Mouse (Mus musculus) CD4-positive, CD25-positive, alpha-beta regulatory T cell, adult 2 months (primary cell): Measurements from ENCODE around the gene Smcr8.
"Not testable (repeated sequence)": the region's sequence is repeated elsewhere in the genome, so short reads cannot be mapped to it uniquely, and the experiment has no call there.

Experiments
- DNase-seq: peaks from one replicate; pipeline ENCODE4 v3.0.0-alpha.2; 2012; ENCODE audit warnings: low read depth, low spot score

The Smcr8 gene

DNA sequence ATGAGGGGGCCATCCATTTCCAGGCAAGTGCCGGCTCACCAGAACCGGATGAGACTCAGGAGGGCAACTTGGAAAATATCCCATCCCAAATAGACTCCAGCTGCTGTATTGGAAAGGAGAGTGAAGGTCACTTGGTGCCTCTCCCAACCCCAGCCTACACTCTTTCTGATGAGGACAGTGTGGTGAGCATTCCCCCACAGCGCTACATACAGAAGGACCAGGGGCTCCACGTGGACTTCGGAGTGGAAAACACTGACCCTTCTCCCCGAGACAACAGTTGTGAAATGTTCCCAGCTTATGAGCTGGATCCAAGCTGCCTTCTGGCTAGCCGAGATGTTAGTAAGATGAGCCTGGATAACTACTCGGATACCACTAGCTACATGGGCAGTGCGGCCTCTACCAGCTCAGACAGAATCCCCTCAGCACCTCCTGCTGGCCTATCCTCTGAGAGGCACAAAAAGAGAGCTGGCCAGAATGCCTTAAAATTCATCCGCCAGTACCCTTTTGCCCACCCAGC is 2.4 kb downstream of the Smcr8 start:
- no peak for DNase-seq

DNA sequence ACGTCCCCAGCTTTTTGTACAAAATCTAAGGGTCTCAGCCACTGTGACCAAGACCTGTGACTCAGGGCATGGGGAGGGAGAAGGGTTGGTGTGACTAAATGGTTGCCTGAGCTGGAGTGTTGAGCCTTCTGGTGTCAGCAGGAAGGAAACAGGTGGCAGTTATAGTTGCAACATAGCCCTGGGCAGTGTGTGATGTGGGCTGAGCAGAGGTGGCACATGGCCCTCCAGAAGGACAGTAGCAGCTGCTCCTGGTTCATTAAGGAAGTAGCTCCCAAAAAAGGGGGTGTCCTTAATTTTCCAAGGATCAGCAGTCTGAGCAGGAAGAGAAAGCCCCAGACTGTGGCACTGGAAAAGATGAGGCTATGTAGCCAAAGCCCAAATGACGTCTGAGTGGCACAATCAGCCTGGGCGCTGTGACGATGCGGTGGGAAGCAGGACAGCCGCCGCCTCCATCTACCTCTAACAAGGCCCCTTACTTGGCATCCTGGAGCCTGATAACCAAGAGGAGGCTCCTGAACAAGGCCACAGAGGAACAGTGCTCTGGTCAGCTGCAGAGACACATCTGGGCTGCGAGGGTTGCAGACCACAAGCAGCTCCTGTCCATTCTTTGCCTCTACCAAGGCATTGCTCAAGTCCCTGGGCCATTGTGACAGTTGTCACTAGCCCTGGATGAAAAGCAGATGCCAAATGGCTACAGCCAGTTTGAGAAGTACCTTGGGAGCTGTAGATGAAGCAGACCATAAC is 7.0 kb downstream of the Smcr8 start:
- DNase-seq = no peak

DNA sequence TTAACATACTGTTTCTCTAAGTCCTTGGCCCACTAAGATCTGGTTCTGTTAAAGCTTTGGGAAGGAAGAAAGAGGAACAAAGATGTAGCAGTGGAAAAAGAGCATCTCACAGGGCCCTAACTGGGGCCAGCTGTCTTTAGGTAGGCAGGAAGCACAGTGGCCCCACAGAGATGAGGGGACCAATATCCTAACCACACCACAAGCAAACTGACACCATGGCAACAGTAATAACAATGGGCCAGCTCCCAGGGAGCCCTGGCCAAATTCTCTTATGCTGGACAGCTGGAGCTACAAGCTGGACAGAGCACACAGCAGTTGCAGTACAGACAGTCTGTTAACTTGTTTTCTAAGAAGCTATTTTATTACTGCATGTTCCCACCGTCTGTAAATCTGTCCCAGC is 10.3 kb downstream of the Smcr8 start:
- no peak for DNase-seq

DNA sequence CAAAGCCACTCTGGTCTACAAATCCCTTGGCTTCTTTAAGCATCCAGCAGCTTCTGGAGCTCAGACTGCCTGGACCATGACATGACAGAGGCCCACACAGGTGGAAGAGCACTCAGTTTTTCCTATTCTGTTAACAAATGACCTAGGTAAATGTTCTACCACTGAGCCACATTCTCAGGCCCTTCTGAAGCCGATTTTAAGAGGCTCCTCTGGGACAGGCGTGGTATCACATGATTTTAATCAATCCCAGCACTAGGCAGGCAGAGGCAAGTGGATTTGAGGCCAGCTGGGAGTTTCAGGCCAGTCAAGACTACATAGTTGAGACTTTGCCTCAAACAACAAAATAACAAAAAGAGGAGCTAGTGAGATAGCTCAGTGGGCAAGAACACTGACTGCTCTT is 13.1 kb downstream of the Smcr8 start:
- DNase-seq = no peak

DNA sequence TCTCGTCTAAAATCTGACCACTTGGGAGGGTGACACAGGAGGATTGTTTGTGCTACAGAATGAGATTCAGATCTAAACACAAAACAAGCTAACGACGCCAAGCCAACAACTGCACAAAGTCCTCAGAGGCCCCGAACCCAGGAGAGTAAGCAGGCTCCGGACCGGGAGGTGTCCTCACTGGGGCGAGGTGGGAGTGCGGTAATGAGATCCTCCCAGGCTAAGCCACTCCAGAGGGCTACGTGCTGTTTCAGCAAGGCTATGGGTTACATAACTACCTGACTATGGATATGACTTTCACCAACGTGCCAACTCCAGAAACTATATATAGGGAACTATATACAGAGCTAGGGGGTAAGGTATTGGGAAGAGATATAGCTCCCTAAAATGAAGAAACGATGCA is 19.0 kb downstream of the Smcr8 start:
- no peak for DNase-seq

DNA sequence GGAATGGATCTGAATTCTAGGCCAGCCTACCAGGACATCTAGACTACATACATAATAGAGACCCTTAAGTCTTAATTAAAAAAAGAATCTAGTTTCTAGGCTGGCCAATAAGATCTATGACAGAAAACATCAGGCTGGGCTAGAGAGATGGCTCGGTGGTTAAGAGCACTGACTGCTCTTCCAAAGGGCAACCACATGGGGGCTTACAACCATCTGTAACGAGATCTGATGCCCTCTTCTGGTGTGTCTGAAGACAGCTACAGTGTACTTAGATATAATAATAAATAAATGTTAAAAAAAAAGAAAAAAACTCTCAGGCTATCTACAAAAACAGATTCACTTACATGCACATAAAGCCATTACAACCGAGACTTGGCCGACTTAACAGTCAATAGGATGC is 22.7 kb downstream of the Smcr8 start:
- DNase-seq = no peak

DNA sequence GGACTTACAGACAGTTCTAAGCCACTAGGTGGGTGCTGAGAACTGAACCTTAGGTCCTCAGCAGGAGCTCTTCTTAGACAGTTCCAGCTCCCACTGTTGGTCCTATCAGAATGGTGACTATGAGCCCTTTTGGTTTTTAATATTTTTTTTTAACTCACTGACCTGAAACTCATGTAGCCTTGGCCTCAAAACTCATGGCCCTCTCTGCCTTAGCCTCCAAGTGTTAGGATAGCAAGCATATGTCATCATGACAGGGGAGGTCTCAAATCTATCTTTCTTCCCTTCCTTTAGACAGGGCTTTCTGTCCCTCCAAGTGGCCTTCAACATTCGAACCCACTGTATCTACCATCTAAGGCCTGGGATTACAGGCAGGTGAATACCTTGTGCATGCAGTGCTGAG is 23.6 kb downstream of the Smcr8 start:
- no peak for DNase-seq

DNA sequence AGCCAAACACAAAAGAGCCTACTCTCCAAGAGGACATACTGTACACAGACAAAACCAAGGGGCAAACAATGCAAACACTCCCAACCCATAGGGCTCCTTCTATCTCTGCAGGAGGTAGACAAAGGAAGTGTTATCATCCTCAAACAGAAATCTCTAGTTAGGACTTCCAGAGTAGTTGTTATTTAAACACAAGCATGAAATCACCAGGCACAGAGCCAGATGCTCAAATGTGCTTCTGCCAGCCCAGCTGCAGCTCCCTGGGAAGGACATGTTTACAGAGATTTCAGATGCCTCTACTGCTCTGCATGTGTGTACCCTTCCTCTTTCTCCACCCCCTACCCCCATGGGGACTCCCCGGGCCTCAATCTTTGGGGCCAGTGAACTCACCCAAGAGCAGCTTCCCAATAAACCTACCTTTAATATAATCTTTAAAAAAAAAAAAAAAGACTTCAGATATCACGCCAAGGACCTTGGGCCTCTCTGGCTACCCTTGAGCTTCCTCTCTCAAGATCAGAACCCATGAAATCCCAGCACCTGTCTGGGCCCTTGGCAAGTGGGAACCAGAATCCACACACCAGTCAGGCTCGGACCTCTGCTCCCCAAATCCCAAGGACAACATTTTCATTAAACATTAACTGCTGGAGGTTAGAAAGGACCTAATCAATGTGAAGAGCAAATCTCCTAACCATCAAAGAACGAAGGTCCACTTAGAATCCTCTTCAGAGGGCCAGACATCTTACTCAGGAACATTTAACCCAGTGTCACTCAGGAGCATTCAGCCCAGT is 31.2 kb downstream of the Smcr8 start:
- no peak for DNase-seq

DNA sequence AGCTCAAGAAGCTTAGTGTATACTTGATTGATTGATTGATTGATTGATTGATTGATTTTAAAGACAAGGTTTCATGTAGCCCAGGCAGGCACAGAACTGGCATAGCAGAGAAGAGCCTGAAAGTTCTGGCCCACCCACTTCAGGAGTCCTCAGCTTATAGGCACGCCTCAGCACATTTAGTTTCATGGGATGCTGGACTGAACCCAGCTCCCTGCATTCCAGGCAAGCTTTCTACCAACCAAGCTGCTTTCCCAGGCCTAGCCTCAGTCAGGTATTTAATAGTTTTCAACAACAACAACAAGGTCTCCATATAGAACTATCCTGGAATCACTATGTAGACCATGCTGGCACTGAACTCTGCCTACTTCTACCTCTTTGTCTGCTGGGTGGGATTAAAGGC is 32.2 kb downstream of the Smcr8 start:
- DNase-seq = no peak

DNA sequence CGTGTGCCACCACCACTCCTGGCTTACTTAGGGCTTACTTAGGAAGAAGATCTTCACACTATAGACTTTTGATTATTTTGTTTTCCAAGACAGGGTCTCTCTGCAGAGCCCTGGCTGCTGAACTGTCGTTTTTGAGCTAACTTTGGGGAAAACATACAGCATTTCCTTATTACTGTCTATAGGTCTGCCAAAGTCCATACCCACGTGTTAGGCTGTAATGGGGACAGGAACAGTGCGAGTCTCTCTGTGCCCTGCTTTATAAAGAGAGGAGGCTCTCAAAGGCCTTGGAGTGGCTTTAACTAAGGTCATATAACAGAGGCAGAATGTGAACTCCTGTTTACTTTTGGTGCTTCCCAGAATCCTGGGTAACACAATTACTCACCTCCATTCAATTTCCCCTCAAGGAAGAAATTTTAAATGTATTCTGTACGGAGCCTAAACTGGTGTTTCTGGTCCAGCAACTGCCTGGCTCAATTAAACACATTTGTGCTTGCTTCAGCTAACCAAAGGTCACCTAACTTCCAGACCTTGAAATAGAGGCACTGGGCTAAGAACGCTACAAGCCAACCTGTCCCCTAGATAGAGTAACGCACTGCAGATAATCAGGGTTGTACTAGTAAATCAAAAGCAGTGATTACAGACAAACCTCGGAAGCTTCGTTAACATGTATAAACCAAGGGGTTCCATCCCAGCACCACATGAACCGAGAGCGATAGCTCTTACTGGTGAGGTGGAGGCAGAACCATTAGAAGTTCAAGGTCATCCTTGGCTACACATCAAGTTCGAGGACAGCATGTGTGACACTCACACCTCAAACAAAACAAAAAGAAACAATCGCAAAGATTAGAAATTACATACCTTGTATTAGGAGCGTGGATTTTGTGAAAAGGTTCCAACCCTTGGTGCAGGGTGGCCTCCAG is 33.0 kb downstream of the Smcr8 start:
- DNase-seq = no peak

DNA sequence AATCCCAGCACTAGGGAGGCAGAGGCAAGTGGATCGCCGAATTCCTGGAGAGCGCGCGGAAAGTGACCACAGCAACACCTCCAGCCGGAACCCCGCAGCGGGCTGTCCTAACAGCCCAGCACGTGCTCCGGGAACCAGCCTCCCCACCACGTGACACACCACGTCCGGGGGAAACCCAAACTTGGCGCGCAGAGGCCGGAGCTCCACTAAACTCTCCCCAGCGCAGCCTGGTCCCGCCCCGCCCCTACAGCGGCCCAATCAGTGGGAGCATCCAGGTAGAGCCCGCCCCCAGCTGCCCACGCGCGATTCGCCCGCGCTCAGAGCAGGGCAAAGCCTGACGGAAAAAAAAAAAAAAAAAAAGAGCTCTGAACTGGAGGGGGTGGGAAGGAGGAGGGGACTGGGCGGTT is 33.7 kb downstream of the Smcr8 start:
- DNase-seq = peak; percentile 96

DNA sequence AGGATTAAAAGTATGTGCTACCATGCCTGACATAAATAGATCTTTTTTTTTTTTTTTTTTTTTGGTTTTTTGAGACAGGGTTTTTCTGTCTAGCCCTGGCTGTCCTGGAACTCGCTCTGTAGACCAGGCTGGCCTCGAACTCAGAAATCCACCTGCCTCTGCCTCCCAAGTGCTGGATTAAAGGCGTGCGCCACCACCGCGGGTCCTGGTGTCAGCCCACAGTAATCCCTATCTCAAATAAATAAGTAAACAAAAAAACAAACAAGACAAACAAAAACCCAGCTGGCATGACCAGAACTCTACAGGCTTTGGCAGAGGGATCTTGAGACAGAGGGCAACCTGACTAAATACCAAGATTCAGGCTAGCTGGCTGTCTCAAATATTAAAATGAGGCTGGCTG is 34.3 kb downstream of the Smcr8 start, which contains the start of gene Shmt1:
TSS of gene Shmt1 (minus strand) at position 101 of the 400 bp plus-strand sequence.
- not testable (repeated sequence) for DNase-seq

DNA sequence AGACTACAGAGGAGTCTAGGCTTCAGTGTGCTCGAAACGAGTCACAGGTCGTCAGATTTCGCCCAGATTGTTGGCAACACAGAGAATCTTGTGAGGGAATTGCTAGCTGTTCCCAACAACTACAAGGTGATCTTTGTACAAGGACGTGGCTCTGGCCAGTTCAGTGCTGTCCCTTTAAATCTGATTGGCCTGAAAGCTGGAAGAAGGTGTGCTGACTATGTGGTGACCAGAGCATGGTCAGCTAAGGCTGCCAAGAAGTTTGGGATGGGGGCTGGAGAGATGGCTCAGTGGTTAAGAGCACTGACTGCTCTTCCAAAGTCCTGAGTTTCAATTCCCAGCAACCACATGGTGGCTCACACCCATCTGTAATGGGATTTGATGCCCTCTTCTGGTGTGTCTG is 39.1 kb downstream of the Smcr8 start:
- DNase-seq = no peak

DNA sequence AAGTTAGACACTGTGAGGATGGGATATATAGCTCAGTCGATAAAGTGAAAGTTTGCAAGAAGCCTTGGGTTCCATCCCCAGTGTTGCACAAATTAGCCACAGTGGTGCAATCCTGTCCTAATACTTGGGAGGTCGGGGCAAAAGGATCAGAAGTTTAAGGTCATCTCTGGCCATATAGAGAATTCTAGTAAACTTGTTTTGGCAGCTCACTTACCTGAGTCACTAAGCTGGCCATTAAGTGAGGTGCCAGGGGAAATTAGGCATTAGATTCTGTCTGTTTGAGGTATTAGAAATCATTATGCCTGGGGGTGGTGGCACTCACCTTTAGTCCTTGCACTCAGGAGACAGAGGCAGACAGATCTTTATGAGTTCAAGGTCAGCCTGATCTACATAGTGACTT is 46.4 kb downstream of the Smcr8 start:
- no peak for DNase-seq

DNA sequence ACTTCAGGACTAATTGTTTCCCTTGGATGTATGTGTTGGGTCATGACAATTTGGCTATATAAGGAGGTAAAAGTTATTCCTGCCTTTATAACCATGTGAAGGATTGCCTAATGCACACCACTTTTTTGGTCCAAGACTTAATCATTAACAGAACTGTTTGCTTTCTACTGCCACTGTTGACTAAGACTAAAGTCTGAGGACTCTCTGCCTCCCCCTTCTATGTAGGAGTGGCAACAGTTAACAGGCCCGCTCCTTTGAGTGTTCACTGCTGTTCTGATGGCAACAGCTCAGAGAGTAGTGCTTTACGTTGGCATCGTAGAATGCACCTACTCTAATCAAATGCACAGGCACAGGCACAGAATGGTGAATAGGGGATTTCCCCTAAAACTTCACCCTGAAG is 47.9 kb downstream of the Smcr8 start:
- DNase-seq = no peak

DNA sequence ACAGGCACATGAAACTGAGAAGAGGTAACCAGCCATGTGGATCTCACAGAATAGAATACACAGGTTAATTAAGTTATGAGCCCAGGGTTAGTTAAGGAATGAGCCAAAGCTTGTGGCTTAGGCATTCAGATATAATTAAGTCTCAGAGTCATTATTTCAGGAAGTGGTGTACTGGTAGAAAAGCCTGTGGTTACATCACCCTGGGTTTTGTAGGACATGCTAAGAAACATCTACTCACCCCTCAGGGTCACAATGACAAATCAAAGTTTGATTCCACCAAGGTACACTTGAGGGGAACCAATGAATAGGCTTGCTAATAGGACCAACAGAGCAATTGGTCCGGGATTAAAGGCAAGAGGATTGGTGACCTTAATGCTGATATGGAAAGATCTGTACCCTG is 49.4 kb downstream of the Smcr8 start:
- DNase-seq = no peak

DNA sequence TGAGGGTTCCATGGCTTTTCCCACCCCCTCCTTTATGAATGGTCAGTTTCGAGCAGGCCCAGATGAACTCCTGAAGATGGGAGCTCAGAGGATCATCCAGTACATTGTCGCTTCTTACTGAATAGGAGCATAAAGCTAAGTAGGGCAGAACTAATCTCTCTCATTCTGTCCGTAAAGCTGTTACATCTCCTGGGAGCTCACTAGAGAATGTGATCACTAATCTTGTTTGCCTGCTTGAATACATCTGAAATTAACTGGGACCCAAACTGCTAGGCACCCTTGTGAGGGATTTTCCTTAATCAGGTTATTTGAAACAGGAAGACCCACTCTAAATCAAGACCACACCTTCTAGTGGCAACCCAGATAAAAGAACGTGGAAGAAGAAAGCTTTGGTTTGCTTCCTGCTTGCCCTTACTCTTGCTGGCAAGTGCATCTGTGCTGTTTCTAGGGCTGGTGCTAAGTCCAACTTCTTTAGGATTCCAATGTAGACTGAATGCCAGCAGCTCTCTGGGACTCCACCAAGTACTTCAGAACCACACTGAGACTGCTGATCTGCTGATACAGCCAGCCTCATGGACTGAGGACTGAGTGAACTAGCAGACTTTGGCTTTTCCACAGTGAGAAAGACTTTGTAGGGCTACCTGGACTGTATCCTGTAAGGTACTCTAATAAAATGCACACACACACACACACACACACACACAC is 50.1 kb downstream of the Smcr8 start:
- DNase-seq = no peak

DNA sequence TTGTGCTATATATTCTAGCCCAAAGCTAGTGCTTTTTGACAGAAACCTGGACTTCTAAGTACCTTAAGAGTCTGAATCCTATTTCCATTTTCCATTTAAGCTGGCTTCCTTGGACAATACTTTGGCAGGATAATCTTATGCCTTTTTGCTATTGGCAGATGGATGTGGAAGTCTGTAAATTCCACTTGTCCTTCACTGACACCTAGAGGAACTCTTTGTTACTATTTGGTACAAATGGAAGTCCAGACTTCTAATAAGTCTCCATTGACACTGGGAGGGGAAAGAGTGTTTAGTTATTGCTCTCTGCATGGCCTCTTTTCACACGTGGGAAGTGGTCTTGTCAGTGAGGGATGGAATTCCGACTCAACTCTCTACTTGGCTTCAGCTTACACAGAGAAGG is 51.6 kb downstream of the Smcr8 start:
- DNase-seq = no peak

DNA sequence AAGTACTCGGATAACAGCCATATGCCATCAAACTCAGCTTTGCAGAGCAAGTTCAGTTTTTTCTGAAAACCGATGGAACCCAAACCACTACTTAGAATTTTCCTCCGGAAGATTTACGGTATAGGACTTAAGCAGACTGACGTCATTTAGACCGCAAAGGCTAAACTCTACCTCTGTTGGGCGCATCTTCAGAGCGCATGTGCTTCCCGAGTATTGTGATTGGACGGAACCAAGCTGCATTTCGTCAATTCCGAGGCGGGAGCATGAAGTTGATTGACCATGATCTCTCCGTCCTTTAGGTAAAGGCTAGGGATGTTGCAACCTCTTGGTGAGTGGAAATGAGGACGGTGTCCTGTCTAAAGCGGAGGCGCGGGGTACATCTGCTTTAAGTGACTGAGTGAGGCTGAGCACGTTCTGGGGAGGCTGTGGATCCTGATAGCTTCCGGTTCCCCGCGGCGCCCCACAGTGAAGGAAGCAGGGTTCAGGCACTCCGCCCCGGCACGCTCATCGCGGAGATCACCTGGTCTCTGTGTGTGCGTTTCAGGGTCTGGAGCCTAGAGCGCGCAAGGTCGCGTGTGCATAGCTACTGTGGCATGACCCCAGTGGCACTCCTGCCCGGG is 53.2 kb downstream of the Smcr8 start, which contains the start of gene Dhrs7b:
TSS of gene Dhrs7b (plus strand) at position 199 of the 620 bp plus-strand sequence.
- peak; percentile 97 for DNase-seq

DNA sequence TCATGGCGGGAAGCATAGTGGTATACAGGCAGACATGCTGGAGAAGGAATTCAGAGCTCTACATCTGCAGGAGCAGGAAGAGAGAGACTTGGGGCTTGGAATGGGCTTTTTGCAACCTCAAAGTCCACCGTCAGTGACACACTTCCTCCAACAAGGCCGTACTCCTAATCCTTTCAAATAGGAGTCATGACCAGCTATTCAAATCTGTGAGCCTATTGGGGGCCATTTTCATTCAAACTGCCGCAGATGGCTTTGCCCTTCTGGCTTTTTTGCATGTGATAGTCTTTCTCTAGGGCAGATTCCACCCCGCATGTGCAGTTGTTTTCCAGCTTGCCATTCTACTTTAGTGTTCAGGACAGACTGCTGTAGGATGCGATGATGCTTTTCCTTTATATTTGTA is 59.6 kb downstream of the Smcr8 start:
- no peak for DNase-seq
